Mouse (Mus musculus) erythroblast, adult 5-6 weeks (primary cell): ENCODE measurements around the gene Pnpla7. TPM values are rescaled to one million over a fixed set of nuclear protein-coding genes. Genes with fewer than 3 reads are reported as not detected.

ENCODE experiments used
- ATAC-seq: replicated peaks from 2 replicates; pipeline ENCODE4 v1.8.0; 2016; ENCODE audit warnings: moderate number of reproducible peaks, mild to moderate bottlenecking, moderate TSS enrichment, inconsistent platforms; ENCODE audit not compliant: poor library complexity, low FRiP score, severe bottlenecking
- total RNA-seq, 2 experiments: library from RNA; stranded (forward) in 1 of 2; stranded (reverse) in 1 of 2; fragments of 150-400 nt in 1 of 2; fragments of 200-764, 138-1000 nt in 1 of 2; gene quantifications; 2 replicates each; pipeline versions ENCODE4 v1.2.3 to v1.2.4; 2015 to 2017; ENCODE audit warnings: low replicate concordance in 2 of 2

Pnpla7 gene
- total RNA-seq, 2 experiments from 2014 or later: 24.8 to 29.9 TPM

GRCm38 (mm10) chr2:25064285-25064684 lies 88.5 kb downstream of the Pnpla7 start:
- no peak for ATAC-seq

DNA sequence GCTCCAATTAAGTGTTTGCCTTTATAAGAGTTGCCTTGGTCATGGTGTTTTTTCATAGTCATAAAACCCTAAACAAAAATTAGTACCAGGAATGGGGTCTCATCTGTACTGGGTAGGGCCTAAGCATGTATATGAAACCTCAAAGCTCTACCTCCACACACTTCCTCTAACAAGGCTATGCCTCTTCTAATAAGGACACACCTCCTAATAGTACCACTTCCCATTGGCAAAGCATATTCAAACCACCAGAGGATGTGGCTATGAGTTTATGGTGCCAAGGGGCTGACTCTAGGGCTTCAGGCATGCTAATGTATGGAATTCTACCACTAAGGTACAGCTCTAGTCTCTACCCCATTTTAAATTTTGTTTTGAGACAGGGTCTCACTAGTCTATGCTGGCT lies 89.7 kb downstream of the Pnpla7 start:
- ATAC-seq: no peak

- ATAC-seq: no peak
Measured at GRCm38 (mm10) chr2:25066552-25066951, 90.7 kb downstream of the Pnpla7 start.

- ATAC-seq: no peak
Measured at GRCm38 (mm10) chr2:25069537-25069936, 93.7 kb downstream of the Pnpla7 start.

DNA sequence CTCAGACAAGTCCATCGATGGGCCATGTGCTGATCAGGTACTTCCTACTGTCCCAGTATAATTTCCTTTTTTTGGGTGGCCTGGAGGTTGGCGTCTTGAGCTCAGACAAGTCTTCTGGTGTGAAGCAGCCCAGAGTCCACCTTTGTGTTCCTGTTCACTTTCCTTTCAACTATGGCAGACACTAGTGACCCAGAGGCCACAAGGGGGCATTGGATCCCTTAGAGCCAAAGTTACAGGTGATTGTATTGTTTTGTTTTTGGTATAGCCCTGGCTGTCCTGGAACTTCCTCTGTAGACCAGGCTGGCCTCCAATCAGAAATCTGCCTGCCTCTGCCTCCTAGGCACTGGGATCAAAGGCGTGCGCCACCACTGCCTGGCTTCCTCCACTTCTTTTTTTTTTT lies 96.6 kb downstream of the Pnpla7 start:
- ATAC-seq: no peak

DNA sequence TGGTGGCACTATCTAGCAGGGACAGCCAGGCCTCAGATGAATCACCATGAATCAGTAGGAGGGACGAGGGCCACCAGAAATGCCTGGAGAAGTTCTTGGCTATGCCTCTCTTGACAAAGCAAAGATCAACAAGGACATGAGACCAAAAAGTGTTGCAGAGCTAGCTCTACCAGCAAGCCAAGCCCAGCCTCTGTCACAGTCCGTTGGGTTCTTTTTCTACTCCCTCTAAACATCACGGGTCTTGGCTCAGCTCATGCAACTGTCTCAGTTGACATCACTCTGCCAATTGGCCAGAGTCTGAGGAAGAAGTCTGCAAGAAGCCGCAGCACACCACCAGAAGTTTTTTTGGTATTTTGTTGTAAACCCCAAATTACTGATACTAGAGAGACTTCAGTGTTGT lies 99.7 kb downstream of the Pnpla7 start:
- ATAC-seq: no peak

- no peak for ATAC-seq
Measured at GRCm38 (mm10) chr2:25078967-25079366, 103.1 kb downstream of the Pnpla7 start.

GRCm38 (mm10) chr2:25080076-25080475 lies 104.2 kb downstream of the Pnpla7 start, which contains the start of gene Entpd8:
Gene Entpd8 (plus strand): TSS chr2:25080304.
- no peak for ATAC-seq

DNA sequence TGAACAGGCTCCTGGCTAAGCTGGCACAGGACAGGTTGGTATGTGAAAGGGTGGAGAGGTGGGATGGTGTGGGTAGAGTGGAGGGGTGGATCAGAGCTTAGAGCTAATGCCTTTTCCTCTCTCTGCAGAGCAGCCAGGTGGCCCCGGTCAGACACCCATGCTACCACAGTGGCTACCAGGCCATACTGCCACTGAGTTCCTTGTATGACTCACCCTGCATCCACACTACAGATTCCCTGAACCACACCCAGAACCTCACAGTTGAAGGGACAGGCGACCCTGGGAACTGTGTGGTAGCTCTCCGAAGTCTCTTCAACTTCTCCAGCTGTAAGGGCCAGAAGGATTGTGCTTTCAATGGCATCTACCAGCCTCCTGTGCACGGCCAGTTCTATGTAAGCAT lies 107.9 kb downstream of the Pnpla7 start:
- ATAC-seq: no peak

- no peak for ATAC-seq
Measured at GRCm38 (mm10) chr2:25085571-25085970, 109.7 kb downstream of the Pnpla7 start.

DNA sequence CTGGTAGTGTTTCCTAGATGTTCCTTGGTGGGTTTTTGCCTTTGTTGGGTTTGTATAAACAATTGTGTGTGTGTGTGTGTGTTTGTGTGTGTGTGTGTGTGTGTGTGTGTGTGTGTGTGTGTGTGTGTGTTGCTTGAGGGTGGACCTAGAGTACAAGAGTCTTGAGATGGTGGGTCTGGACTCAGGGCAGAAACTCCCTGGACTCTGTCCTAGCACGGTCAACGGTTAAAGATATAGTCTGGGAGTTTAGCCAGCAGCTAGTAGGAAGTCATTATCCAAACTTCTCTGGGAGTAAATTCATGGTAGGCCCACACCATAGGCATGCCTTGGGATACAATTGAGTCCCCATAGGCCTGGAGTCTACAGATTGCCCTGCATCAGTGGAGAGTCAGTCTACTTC lies 112.0 kb downstream of the Pnpla7 start:
- no peak for ATAC-seq

DNA sequence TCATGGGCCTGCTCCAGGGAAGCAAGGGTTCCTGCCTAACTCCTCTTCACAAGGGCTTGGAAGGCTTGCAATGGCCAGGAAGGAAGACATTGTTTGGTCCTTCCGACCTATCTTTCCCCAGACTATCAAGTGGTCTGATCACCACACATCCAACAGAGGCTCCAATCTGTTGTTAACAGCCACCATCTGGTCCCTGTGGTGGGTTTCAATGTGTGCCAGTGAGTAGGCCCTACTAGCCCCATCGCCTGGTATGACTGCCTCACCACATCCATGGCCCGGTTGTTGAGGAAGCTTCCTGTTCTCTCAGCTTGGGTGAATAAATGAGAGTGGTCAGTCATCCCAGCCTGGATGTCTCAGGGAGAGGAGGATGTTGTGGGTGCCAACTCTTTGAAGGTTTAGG lies 112.8 kb downstream of the Pnpla7 start:
- no peak for ATAC-seq

DNA sequence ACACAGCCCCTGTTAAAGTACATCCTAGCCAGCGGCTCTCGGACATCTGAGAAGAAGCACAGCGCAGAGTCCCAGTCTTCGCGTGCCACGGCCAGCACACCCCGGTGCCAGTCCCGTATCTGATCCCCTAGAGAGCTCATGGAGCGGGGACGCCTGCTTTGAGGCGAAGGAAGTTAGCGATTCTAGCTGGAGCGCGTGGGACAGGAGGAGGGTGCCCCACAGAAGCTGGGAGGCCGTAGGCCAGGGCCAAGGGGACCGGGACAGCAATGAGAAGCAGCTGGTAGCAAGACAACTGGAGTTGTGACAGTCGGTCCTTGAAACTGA lies 118.9 kb downstream of the Pnpla7 start:
- no peak for ATAC-seq

DNA sequence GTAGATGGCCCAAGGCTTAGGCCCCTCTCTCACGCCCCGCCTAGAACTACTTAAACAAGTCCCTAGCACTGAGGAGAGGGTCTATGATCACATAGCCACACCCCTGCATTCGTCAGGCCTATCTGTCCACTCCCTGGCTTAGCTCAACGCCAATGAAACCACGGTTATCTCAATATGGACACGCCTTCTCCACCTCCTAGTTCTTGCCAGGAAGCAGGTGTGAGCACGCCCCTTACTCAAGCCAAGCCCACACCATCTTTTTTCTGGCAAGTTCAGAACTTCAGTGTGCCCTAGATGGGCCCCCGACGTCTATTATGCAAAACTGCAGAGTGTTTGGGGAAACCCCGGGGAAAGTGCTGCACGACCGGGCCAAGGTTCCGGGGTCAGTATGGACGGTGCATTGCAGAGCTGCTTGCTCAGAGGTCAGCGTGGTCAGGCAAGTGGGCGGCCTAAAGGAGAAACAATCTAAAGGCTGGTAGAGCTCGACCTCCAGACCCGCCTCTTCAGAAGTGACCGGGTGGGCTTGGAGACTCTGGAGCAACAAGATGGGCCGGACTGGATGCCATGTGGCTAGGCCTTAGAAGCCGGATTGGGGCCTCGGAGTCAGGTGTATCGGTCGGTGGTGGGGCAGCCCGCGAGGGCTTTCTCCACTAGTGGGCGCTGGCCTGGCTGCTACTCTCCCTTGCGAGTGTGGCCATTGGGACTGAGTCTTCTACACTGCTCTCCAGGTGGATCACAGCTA lies 119.4 kb downstream of the Pnpla7 start, which contains the start of gene Noxa1:
Gene Noxa1 (minus strand): TSS at position 41 of the 742 bp plus-strand sequence.
- no peak for ATAC-seq

DNA sequence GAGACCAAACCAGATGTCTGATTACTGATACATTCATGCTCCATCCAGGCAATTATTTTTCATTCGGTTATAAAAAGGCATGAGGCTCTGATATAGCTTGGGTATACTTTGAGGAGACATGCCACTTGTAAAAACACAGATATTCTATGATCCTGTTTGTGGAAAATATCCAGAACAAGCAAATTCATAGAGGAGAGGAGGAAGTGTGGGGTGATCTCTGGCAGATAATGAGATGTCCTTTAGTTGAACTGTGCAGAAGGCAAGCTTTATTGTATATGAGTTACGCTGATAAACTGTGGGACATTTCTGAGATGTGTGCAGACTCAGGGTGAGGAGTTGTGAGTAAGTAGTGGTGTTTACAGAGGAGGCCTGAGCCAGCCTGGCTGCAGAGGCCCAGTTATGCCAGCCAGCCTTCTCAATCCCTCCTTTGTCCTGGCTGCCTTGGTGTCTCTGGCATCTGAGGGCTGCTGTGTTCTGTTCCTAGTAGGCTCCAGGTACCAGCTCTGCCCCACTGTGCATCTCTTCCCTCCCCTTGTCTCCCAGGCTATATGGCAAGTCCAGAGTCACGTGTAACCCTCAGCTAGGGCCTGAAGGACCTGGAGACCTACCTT lies 122.3 kb downstream of the Pnpla7 start:
- ATAC-seq: no peak

GRCm38 (mm10) chr2:25098956-25099355 lies 123.1 kb downstream of the Pnpla7 start:
- ATAC-seq: no peak

DNA sequence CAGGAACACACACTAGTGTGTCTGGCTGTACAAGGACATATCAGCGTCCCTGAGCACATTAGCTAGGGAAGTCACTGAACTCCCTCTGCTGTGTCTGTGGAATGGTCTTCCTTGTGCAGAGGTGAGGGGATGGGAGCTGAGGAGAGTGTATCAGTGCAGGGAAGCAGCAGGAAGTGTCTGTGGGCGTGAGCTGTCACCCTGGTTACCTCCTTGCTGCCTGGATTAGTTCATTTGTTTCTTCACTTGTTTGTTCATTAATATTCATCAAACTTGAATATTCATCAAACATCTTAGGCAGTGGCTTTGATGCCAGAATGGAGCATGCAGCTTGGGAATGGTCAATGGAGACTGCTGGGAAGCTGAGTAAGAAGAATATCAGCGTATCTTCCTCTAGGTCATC lies 123.9 kb downstream of the Pnpla7 start:
- no peak for ATAC-seq

Other genes with a start within 250 kb of the Pnpla7 start
- not detected in 2 replicates for gene Cacna1b, start 212.9 kb upstream of the Pnpla7 start, total RNA-seq (2015; ENCODE audit: low replicate concordance)
- not detected in 2 replicates for gene Cacna1b, start 212.9 kb upstream of the Pnpla7 start, total RNA-seq (2017; ENCODE audit: low replicate concordance)
- 5.2 and 8.1 TPM in 2 replicates for gene Ehmt1, start 56.4 kb upstream of the Pnpla7 start, total RNA-seq (2015; ENCODE audit: low replicate concordance)
- 27.6 and 28.2 TPM in 2 replicates for gene Ehmt1, start 56.4 kb upstream of the Pnpla7 start, total RNA-seq (2017; ENCODE audit: low replicate concordance)
- gene Arrdc1, start 40.8 kb upstream of the Pnpla7 start, total RNA-seq (2015; ENCODE audit: low replicate concordance): 16.1 and 19.6 TPM in 2 replicates
- 15.5 and 18.7 TPM in 2 replicates for gene Arrdc1, start 40.8 kb upstream of the Pnpla7 start, total RNA-seq (2017; ENCODE audit: low replicate concordance)
- gene Zmynd19, start 26.2 kb upstream of the Pnpla7 start, total RNA-seq (2015; ENCODE audit: low replicate concordance): 1.3 and 2.9 TPM in 2 replicates
- 9.6 and 15.9 TPM in 2 replicates for gene Zmynd19, start 26.2 kb upstream of the Pnpla7 start, total RNA-seq (2017; ENCODE audit: low replicate concordance)
- 4.2 and 7.1 TPM in 2 replicates for gene Dph7, start 13.6 kb upstream of the Pnpla7 start, total RNA-seq (2015; ENCODE audit: low replicate concordance)
- gene Dph7, start 13.6 kb upstream of the Pnpla7 start, total RNA-seq (2017; ENCODE audit: low replicate concordance): 1.5 and 5.0 TPM in 2 replicates
- gene Mrpl41, start 935 bp upstream of the Pnpla7 start, total RNA-seq (2015; ENCODE audit: low replicate concordance): 17.6 and 33.6 TPM in 2 replicates
- 18.8 and 37.7 TPM in 2 replicates for gene Mrpl41, start 935 bp upstream of the Pnpla7 start, total RNA-seq (2017; ENCODE audit: low replicate concordance)
- gene Nsmf, start 78.3 kb downstream of the Pnpla7 start, total RNA-seq (2015; ENCODE audit: low replicate concordance): 1.7 and 2.1 TPM in 2 replicates
- gene Nsmf, start 78.3 kb downstream of the Pnpla7 start, total RNA-seq (2017; ENCODE audit: low replicate concordance): 0.60 and 1.5 TPM in 2 replicates
- not detected in 2 replicates for gene Entpd8, start 104.3 kb downstream of the Pnpla7 start, total RNA-seq (2015; ENCODE audit: low replicate concordance)
- not detected in 2 replicates for gene Entpd8, start 104.3 kb downstream of the Pnpla7 start, total RNA-seq (2017; ENCODE audit: low replicate concordance)
- gene Noxa1, start 119.1 kb downstream of the Pnpla7 start, total RNA-seq (2015; ENCODE audit: low replicate concordance): not detected in 2 replicates
- not detected in 2 replicates for gene Noxa1, start 119.1 kb downstream of the Pnpla7 start, total RNA-seq (2017; ENCODE audit: low replicate concordance)
- not detected in 2 replicates for gene Nrarp, start 204.7 kb downstream of the Pnpla7 start, total RNA-seq (2015; ENCODE audit: low replicate concordance)
- gene Nrarp, start 204.7 kb downstream of the Pnpla7 start, total RNA-seq (2017; ENCODE audit: low replicate concordance): 0.51 TPM in 1 of 2 replicates, not detected in the other
- gene Tor4a, start 220.9 kb downstream of the Pnpla7 start, total RNA-seq (2015; ENCODE audit: low replicate concordance): 3.1 and 5.0 TPM in 2 replicates
- 6.7 and 7.4 TPM in 2 replicates for gene Tor4a, start 220.9 kb downstream of the Pnpla7 start, total RNA-seq (2017; ENCODE audit: low replicate concordance)
- 0.77 and 6.1 TPM in 2 replicates for gene Nelfb, start 235.5 kb downstream of the Pnpla7 start, total RNA-seq (2015; ENCODE audit: low replicate concordance)
- 19.5 and 25.7 TPM in 2 replicates for gene Nelfb, start 235.5 kb downstream of the Pnpla7 start, total RNA-seq (2017; ENCODE audit: low replicate concordance)
- gene Stpg3, start 238.6 kb downstream of the Pnpla7 start, total RNA-seq (2015; ENCODE audit: low replicate concordance): not detected in 2 replicates
- 0.34 TPM in 1 of 2 replicates, not detected in the other for gene Stpg3, start 238.6 kb downstream of the Pnpla7 start, total RNA-seq (2017; ENCODE audit: low replicate concordance)
- not detected in 2 replicates for gene Fam166a, start 242.7 kb downstream of the Pnpla7 start, total RNA-seq (2015; ENCODE audit: low replicate concordance)
- gene Fam166a, start 242.7 kb downstream of the Pnpla7 start, total RNA-seq (2017; ENCODE audit: low replicate concordance): not detected in 2 replicates
- gene Tubb4b, start 248.7 kb downstream of the Pnpla7 start, total RNA-seq (2015; ENCODE audit: low replicate concordance): 161 and 203 TPM in 2 replicates
- gene Tubb4b, start 248.7 kb downstream of the Pnpla7 start, total RNA-seq (2017; ENCODE audit: low replicate concordance): 205 and 234 TPM in 2 replicates